Mouse (Mus musculus) liver, embryonic 14.5 days (tissue): Measurements from ENCODE around the gene Baz2a. TPM values are rescaled to one million over a fixed set of nuclear protein-coding genes. Genes with fewer than 3 reads are reported as not detected.
A peak's percentile ranks its signal among the peaks of the same experiment; 100 is the strongest.

Experiments
- ATAC-seq: fragments of 200-750 bp; cut with Nextera tagmentation; 2 replicates; pipeline ENCODE4 v1.8.0; 2017; ENCODE audit warnings: moderate number of reproducible peaks, mild to moderate bottlenecking, moderate library complexity; ENCODE audit not compliant: insufficient read depth
- DNase-seq, 3 experiments: peaks; one replicate each; pipeline ENCODE4 v3.0.0-alpha.2; 2012 to 2013; ENCODE audit warnings: low read depth in 3 of 3, low spot score in 3 of 3
- H3K27ac ChIP-seq: fragments of 300-500 bp; sonication (generic); 2 replicates; pipeline ENCODE4 v1.5.1; 2014; ENCODE audit warnings: moderate library complexity, mild to moderate bottlenecking, control low read depth, inconsistent platforms
- H3K27me3 ChIP-seq: fragments of 300-500 bp; sonication (generic); 2 replicates; pipeline ENCODE4 v1.6.1; 2014; ENCODE audit warnings: mild to moderate bottlenecking, low read length, moderate library complexity; ENCODE audit not compliant: control insufficient read depth, insufficient read depth
- H3K36me3 ChIP-seq: fragments of 300-500 bp; sonication (generic); replicated peaks from 2 replicates; pipeline ENCODE4 v1.6.1; 2014; ENCODE audit warnings: low read depth; ENCODE audit not compliant: control insufficient read depth, insufficient read depth
- H3K4me1 ChIP-seq, 2 experiments: fragments of 200-500 bp in 1 of 2; fragments of 300-500 bp in 1 of 2; sonication (generic) in 1 of 2; replicated peaks; 2 replicates each; pipeline ENCODE4 v1.6.1; 2012 to 2014; ENCODE audit warnings: antibody characterized with exemption in 1 of 2, inconsistent platforms in 1 of 2, low read length in 1 of 2; ENCODE audit not compliant: control insufficient read depth in 2 of 2, insufficient read depth in 2 of 2
- H3K4me2 ChIP-seq: fragments of 300-500 bp; sonication (generic); 2 replicates; pipeline ENCODE4 v1.6.1; 2014; ENCODE audit warnings: low read depth, mild to moderate bottlenecking, control low read depth, moderate library complexity
- H3K4me3 ChIP-seq, 2 experiments: fragments of 200-500 bp in 1 of 2; fragments of 300-500 bp in 1 of 2; sonication (generic) in 1 of 2; 2 replicates each; pipeline ENCODE4 v1.5.1; 2012 to 2014; ENCODE audit warnings: low read depth in 2 of 2, low read length in 2 of 2, mild to moderate bottlenecking in 2 of 2, control low read depth in 1 of 2, inconsistent platforms in 1 of 2, moderate library complexity in 1 of 2; ENCODE audit not compliant: insufficient read depth in 1 of 2
- H3K9ac ChIP-seq: fragments of 300-500 bp; sonication (generic); replicated peaks from 2 replicates; pipeline ENCODE4 v1.6.1; 2014; ENCODE audit warnings: mild to moderate bottlenecking, control low read depth, moderate library complexity
- H3K9me3 ChIP-seq: fragments of 300-500 bp; sonication (generic); 2 replicates; pipeline ENCODE4 v1.6.1; 2016; ENCODE audit warnings: low read length, mixed read lengths; ENCODE audit not compliant: control insufficient read depth
- CTCF ChIP-seq: IDR thresholded peaks from 2 replicates; pipeline ENCODE4 v1.5.1; 2016; ENCODE audit warnings: antibody characterized with exemption, low read depth, control low read depth
- EP300 ChIP-seq: IDR thresholded peaks from 2 replicates; pipeline ENCODE4 v1.6.1; 2016; ENCODE audit warnings: antibody characterized with exemption, low read depth
- WGBS: fragments of 180-500 bp; shearing (Covaris S2); extraction: QIAGEN DNeasy Blood & Tissue Kit; methylation state at CpG from one replicate; pipeline ENCODE4 v1.1.7; 2014; ENCODE audit not compliant: insufficient replicate concordance; 5-methylcytosine and 5-hydroxymethylcytosine counted together
- polyA plus RNA-seq, 2 experiments: library from polyadenylated mRNA; depleted of rRNA in 1 of 2; stranded (reverse) in 1 of 2; unstranded in 1 of 2; fragments of >200 nt; fragmentation: Nextera tagmentation in 1 of 2; extraction: Ambion mirVana in 1 of 2; gene quantifications; 2 replicates each; pipeline versions ENCODE4 v1.2.1 to v1.2.3; 2012 to 2014

The Baz2a gene
- polyA plus RNA-seq, 2 experiments: 9.1 to 9.5 TPM

DNA sequence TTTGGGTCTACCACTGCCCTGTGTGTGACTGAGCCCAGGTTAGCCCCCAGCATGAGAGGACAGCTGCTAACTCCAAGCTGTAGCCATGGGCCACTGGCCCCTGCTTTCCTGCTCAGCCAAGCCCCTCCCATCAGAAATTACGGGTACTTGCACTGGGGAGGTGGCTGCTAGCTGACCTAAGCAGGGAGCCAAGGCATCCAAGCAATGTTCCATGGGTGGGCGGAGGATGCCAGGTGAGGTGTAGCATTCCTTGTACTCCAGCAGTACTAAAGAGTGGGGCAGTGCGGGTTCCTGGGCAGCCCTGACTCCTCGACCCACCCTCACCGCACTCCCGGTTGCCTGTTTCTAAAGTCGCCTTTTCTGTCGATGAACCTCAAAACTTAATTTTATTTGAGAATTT is 36.8 kb downstream of the Baz2a start:
- H3K27ac ChIP-seq: no peak overlapping the region
- no peaks in the 10 kb centered on the region for H3K27me3 ChIP-seq
- no peaks in the 10 kb centered on the region for H3K9me3 ChIP-seq
- no peak overlapping the region for H3K9ac ChIP-seq
- no peak for DNase-seq
- TF ChIP-seq CTCF (no peak), EP300 (no peak)
- WGBS: 86% methylated on average over 8 of the region's 8 CpGs
- no peak for ATAC-seq
- H3K4me3 ChIP-seq: no peak overlapping the region
- no peaks in the 10 kb centered on the region for H3K4me1 ChIP-seq
- no peak overlapping the region for H3K4me2 ChIP-seq
- peaks cover 51% of the 10 kb centered on the region for H3K36me3 ChIP-seq

- no peak for TF ChIP-seq CTCF
- DNase-seq: peak in 1 of 3 experiments; percentile 10
- ATAC-seq: no peak
- Histone ChIP-seq H3K9me3 (no peaks in the 10 kb centered on the region), H3K4me2 (no peak overlapping the region), H3K27ac (no peak overlapping the region), H3K4me3 (no peak overlapping the region), H3K27me3 (no peaks in the 10 kb centered on the region), H3K9ac (no peak overlapping the region), H3K36me3 (peaks cover 20% of the 10 kb centered on the region), H3K4me1 (no peaks in the 10 kb centered on the region)
- 54% methylated on average over 3 of the region's 3 CpGs for WGBS
These were observed 39.9 kb downstream of the Baz2a start for GRCm38 (mm10) chr10:128131297-128131696.

- TF ChIP-seq EP300 (no peak), CTCF (no peak)
- ATAC-seq (no peak), DNase-seq (no peak)
- H3K9me3 ChIP-seq: no peaks in the 10 kb centered on the region
- H3K4me1 ChIP-seq: no peaks in the 10 kb centered on the region
- peaks cover 15% of the 10 kb centered on the region for H3K36me3 ChIP-seq
- no peak overlapping the region for H3K4me3 ChIP-seq
- H3K27ac ChIP-seq: no peak overlapping the region
- no peak overlapping the region for H3K4me2 ChIP-seq
- no peak overlapping the region for H3K9ac ChIP-seq
- no peaks in the 10 kb centered on the region for H3K27me3 ChIP-seq
These were observed 40.4 kb downstream of the Baz2a start for GRCm38 (mm10) chr10:128131812-128132211.

GRCm38 (mm10) chr10:128133650-128134332 is 42.4 kb downstream of the Baz2a start:
- no peaks in the 10 kb centered on the region for H3K9me3 ChIP-seq
- ATAC-seq: no peak
- DNase-seq: no peak
- no peak overlapping the region for H3K27ac ChIP-seq
- no peak overlapping the region for H3K4me3 ChIP-seq
- WGBS: 67% methylated on average over 13 of the region's 13 CpGs
- TF ChIP-seq CTCF (no peak), EP300 (no peak)
- no peaks in the 10 kb centered on the region for H3K4me1 ChIP-seq
- no peak overlapping the region for H3K9ac ChIP-seq
- H3K36me3 ChIP-seq: peaks cover 6% of the 10 kb centered on the region
- H3K27me3 ChIP-seq: no peaks in the 10 kb centered on the region
- no peak overlapping the region for H3K4me2 ChIP-seq

- 71% methylated on average over 6 of the region's 6 CpGs for WGBS
- no peak for ATAC-seq
These were observed 44.0 kb downstream of the Baz2a start for GRCm38 (mm10) chr10:128135374-128135773.

More at GRCm38 (mm10) chr10:128135374-128135773, 44.0 kb downstream of the Baz2a start:
- Histone ChIP-seq H3K36me3 (no peaks in the 10 kb centered on the region; the same call in 1 of the 2 replicates), H3K4me3 (no peak overlapping the region), H3K27me3 (no peaks in the 10 kb centered on the region), H3K9me3 (no peaks in the 10 kb centered on the region), H3K4me2 (no peak overlapping the region), H3K27ac (no peak overlapping the region), H3K9ac (no peak overlapping the region), H3K4me1 (no peaks in the 10 kb centered on the region)
- TF ChIP-seq CTCF (no peak), EP300 (no peak)
- no peak for DNase-seq
